Mouse (Mus musculus) Patski (cell line): ENCODE results near the gene Slc16a10. TPM values are rescaled to one million over a fixed set of nuclear protein-coding genes. Genes with fewer than 3 reads are reported as not detected.

Experiments
- ATAC-seq: fragments of 100-300 bp; one replicate; pipeline ENCODE4 v1.8.0; 2021
- CTCF ChIA-PET: fragments of 350-600 bp; sonication (Branson Sonifier 250); formaldehyde crosslinking; loops from one replicate; lab custom pipeline; 2022; ENCODE audit warnings: inconsistent platforms; lab: Charles Lee
- POLR2A ChIA-PET: fragments of 350-600 bp; sonication (Branson Sonifier 250); formaldehyde crosslinking; loops from one replicate; lab custom pipeline; 2022; ENCODE audit warnings: antibody characterized with exemption, inconsistent platforms; lab: Charles Lee
- DNase-seq: peaks from one replicate; pipeline ENCODE4 v3.0.0-alpha.2; 2011; ENCODE audit warnings: low read depth, low spot score
- H3K27me3 ChIP-seq: fragments of 371-371 bp; one replicate; pipeline ENCODE4 v1.5.1; 2021
- CTCF ChIP-seq: fragments of 100-300 bp; IDR thresholded peaks from one replicate; pipeline ENCODE4 v1.5.1; 2021
- in situ Hi-C: fragments of 300-500 bp; cut with MboI; formaldehyde crosslinking; loops from 3 replicates; pipeline ENCODE4 v1.11.1; 2018; ENCODE audit warnings: low pct_unique_long_range_greater_than_20kb, mixed read lengths
- polyA plus RNA-seq: library from polyadenylated mRNA; unstranded; gene quantifications from one replicate; pipeline ENCODE4 v1.2.3, GENCODE M21; 2021

Gene Slc16a10
- polyA plus RNA-seq, 1 experiment from 2014 or later = 9.1 TPM

DNA sequence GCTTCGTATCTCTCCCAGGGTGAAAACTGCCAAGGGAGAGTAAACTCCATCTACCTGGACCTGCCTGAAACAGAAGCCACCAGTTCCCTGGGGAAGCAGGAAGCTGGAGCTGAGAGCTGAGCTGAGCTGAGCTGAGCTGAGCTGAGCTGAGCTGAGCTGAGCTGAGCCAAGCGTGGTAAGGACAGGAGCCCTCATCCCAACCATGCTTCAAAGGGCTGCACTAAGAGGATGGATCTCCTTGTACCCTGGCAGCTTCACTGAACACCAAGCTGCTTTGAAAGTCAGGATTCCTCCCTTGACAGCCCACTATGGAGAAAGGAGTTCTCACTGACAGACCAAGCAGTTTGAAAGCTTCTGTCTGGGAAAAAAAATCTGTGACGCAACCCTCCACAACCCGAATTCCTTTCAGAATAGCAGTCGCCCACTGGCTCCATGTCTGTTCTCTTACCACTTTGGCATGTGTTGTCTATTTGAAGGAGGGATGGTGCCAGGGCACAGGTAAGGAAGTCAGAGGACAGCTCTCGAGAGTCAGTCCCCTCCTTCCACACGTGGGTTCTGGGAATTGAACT, 28.5 kb downstream of the Slc16a10 start:
- no peak for TF ChIP-seq CTCF
- in situ Hi-C loops = no loop called here
- DNase-seq = no peak
- POLR2A ChIA-PET = no interaction called here
- CTCF ChIA-PET = no interaction called here
- ATAC-seq = no peak
- H3K27me3 ChIP-seq = no peaks in the 10 kb centered on the region

DNA sequence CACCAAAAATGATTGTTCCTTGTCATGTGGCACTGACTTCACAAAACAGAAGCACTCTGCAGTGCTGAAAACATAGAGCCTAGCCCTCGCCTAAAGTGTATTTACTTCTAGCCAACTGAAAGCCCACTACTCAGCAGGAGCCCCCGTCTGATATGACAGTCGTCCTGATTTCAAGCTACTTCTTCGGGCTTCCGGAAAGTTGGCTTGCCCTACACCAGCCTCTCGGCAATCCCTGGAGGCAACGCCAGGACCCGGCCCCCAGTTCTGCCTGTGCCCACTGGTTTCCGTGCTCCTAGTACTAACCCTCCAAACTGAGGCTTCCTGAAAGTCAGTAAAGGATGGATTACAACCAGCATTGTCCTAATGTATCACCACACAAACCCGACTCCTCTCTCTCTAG, 29.8 kb downstream of the Slc16a10 start:
- ATAC-seq (no peak), DNase-seq (no peak)
- no peaks in the 10 kb centered on the region for H3K27me3 ChIP-seq
- ChIA-PET POLR2A (no interaction called here), CTCF (no interaction called here)
- in situ Hi-C loops = no loop called here
- no peak for TF ChIP-seq CTCF

DNA sequence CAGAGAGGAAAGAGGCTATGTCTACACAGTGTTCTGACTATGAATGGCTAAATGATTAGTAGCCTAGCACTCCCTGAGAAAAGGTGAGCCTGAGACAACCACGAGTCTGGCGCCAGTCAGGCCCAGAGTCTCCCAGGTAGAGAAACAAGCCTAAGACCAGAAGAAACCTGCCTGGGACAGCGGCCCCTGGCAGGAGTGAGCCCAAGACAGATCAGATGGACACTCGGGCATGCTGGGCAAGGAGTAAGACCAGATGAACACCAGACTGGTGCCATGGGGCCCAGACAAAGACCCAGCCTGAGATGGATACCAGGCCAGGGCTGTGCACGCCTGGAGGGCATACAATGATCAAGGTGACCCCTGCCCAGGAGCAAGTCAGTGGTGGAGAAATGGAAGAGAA, 32.5 kb downstream of the Slc16a10 start:
- in situ Hi-C loops = no loop called here
- TF ChIP-seq CTCF = no peak
- ATAC-seq = no peak
- H3K27me3 ChIP-seq = no peaks in the 10 kb centered on the region
- ChIA-PET CTCF (no interaction called here), POLR2A (no interaction called here)
- DNase-seq = no peak

DNA sequence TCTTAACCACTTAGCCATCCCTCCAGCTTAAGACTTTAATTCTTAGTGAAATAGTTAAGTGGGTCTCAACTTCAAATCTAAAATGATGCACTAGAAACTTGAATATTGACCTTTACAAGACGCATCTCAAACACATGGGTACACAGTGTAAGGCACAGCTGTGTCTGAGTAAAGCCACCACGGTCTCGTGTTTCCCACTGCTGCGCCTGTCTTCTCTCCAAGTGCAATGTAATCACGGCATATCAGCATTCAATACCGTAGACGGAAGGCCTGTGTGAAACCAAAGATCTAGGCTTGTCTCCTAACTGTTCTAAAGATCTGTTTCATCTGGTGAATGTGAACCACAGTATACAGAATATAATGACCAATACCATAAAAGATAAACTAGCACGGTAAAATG, 33.1 kb downstream of the Slc16a10 start:
- TF ChIP-seq CTCF = no peak
- ATAC-seq (no peak), DNase-seq (no peak)
- no peaks in the 10 kb centered on the region for H3K27me3 ChIP-seq
- POLR2A ChIA-PET = no interaction called here
- CTCF ChIA-PET = interaction anchor here (1.3 to 2.2 kb wide), 2 partner anchors 10 to 12 kb away, joined by 3 to 5 read pairs; no protein-coding TSS in a partner anchor
- in situ Hi-C loops = no loop called here

DNA sequence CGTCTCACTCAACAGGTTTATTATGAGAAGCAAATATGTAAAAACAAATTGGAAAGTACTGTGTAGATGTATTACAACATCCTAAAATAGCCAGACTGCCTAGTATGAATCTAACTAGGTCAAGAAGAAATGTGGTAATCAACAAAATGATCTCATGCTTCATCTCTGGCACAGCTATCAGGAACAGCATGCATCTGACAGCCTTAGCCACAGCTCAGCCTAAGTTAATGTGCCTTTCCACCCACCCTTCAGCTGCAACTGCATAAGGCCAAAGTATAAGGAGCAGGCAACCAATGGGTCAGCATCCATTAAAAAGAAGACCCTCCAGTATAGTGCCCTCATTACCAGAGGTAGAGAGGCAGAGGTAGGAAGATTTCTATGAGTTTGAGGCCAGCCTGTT, 34.1 kb downstream of the Slc16a10 start:
- H3K27me3 ChIP-seq = no peaks in the 10 kb centered on the region
- ChIA-PET CTCF (interaction anchor here (1.1 to 2.2 kb wide), 4 partner anchors 9 to 104 kb away, joined by 3 to 5 read pairs (median 3); no protein-coding TSS in a partner anchor), POLR2A (no interaction called here)
- no peak for DNase-seq
- ATAC-seq = peak; percentile 83
- no peak for TF ChIP-seq CTCF
- in situ Hi-C loops = no loop called here

DNA sequence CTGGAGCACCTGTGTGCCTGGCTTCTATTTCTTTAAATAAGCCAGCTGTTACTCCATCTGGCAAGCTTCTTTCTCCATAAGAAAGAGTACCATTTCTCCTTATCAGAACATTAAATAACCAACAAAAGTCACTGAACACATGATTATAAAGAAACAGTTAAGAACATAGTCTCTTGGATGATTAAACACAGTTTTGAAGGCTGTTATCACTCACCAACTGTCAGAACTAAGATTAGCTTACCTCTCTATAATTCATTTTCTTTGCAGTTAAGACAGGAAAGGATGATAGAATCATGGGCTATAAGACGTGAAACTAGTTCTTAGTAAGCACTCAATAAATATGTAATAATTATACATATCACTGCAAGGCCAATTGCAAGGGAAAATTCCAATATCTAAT, 36.9 kb downstream of the Slc16a10 start:
- in situ Hi-C loops = no loop called here
- no peak for ATAC-seq
- no peaks in the 10 kb centered on the region for H3K27me3 ChIP-seq
- TF ChIP-seq CTCF = no peak
- POLR2A ChIA-PET = no interaction called here
- CTCF ChIA-PET = no interaction called here
- DNase-seq = no peak

DNA sequence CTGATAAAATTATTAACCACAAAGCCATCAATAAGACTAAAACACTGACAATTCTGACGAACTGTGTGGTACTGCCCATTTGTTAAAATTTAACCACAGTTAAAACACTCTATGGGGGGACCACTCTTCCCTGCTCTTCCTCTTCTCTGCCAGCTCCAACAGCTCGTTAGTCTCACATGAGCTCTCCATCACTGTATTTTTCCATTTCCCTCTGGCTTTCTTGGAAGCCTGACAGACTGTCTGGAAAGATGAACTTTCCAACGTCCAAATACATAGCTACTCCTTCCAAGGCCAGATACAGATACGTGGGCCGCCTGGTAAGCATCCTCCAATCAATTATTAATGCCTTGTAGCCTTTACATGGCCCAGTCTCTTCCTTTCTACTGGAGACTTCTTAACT, 38.3 kb downstream of the Slc16a10 start:
- ChIA-PET CTCF (interaction anchor here (0.9 to 1.6 kb wide), 3 partner anchors 15 to 33 kb away, joined by 3 to 4 read pairs (median 3); no protein-coding TSS in a partner anchor), POLR2A (no interaction called here)
- H3K27me3 ChIP-seq = no peaks in the 10 kb centered on the region
- in situ Hi-C loops = no loop called here
- no peak for DNase-seq
- no peak for ATAC-seq
- no peak for TF ChIP-seq CTCF

DNA sequence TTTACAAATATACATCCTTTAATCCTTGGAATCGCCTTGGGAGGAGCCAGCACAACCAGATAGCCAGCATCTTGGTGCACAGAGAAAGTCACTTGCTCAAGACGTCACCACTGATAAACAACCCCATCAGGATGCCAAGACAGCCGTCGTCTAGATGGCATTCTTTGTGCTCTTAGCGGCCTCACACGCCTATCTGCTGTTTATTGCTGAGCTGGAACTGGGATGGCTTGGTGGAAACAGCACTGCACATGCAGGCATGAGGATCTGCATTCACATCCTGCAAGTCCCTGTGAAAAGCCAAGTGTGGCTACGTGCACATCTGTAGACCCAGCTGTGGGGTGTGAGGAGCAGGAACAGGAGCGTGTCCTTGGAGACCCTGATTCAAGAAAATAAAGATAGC, 39.1 kb downstream of the Slc16a10 start:
- ChIA-PET CTCF (interaction anchor here (1.5 to 1.6 kb wide), 2 partner anchors 26 to 40 kb away, joined by 3 to 4 read pairs; no protein-coding TSS in a partner anchor), POLR2A (no interaction called here)
- ATAC-seq = no peak
- DNase-seq = no peak
- H3K27me3 ChIP-seq = no peaks in the 10 kb centered on the region
- in situ Hi-C loops = no loop called here
- no peak for TF ChIP-seq CTCF

DNA sequence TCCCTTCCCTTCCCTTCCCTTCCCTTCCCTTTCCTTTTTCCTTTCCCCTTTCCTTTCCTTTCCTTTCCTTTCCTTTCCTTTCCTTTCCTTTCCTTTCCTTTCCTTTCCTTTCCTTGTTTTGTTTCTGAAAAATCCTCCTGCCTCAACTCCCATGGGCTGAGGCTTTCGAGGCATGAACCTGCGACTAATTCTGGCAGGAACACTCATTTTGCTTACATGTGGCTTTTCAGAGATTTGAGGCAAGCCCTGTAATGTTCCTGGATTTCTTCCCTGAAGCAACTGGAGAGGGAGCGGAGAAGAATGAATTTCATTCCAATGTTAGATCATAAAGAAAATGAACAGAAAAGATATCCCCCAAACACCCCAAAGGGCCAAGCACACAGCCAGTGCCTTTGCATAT, 39.9 kb downstream of the Slc16a10 start:
- CTCF ChIA-PET = interaction anchor here (1.5 to 1.6 kb wide), 2 partner anchors 25 to 39 kb away, joined by 3 to 4 read pairs; no protein-coding TSS in a partner anchor

DNA sequence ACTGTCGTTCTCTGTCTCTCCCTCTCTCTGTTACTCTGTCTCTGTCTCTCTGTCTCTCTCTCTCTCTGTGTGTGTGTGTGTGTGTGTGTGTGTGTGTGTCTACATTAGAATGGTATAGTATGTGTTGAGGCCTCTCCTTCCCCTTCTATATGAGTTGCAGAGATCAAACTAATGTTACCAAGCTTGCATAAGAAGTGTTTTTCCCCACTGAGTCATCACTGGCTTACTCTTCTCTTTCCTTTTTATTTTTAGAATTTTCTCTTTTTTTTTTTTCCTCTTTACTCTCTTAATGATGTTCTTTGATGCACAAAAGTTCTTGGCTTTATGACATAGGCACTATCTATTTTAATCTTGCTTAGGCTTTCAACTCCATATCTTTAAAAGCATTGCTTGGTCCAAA, 43.6 kb downstream of the Slc16a10 start:
- DNase-seq = no peak
- no peak for TF ChIP-seq CTCF
- no peaks in the 10 kb centered on the region for H3K27me3 ChIP-seq
- no peak for ATAC-seq
- ChIA-PET POLR2A (no interaction called here), CTCF (interaction anchor here (1.2 kb wide), 1 partner anchor 10 kb away, joined by 3 read pairs; no protein-coding TSS in a partner anchor)
- in situ Hi-C loops = no loop called here

More for the DNA sequence above, 39.9 kb downstream of the Slc16a10 start:
- no peak for DNase-seq
- POLR2A ChIA-PET = interaction anchor here (0.6 kb wide), 1 partner anchor 141 kb away, joined by 3 read pairs; no protein-coding TSS in a partner anchor
- ATAC-seq = no peak
- no peaks in the 10 kb centered on the region for H3K27me3 ChIP-seq
- in situ Hi-C loops = no loop called here
- TF ChIP-seq CTCF = no peak

DNA sequence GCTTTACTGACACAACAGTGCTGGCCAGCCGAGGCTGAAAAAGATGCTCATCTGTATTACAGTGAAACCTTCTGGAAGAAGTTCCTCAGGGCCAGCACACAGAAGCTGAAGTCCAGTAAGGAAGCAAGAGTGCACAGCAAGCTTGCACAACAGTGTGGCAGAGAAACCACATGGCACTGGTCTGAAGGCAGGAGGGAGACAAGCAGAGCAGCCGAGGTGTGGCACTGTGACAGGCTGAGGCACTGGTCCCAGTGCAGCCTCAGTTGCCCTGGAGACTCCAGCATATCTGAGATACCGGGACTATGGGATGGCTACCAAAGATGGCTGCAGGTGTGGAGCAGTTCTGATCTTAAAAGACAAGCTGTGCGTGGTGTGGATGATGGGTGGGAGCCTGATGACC, 44.5 kb downstream of the Slc16a10 start:
- ATAC-seq (no peak), DNase-seq (no peak)
- in situ Hi-C loops = no loop called here
- TF ChIP-seq CTCF = no peak
- POLR2A ChIA-PET = no interaction called here
- CTCF ChIA-PET = no interaction called here
- no peaks in the 10 kb centered on the region for H3K27me3 ChIP-seq
